Mouse (Mus musculus) lung, embryonic 16.5 days (tissue): ENCODE measurements at regions not wholly inside any gene's neighbourhood (a gene's known extent, or its start where the extent isn't known, plus 50 kb on each side); places are given as distances from the start of the nearest gene placed in this dataset.
A peak's percentile ranks its signal among the peaks of the same experiment; 100 is the strongest.

ENCODE experiments used
- ATAC-seq: fragments of 200-750 bp; cut with Nextera tagmentation; 2 replicates; pipeline ENCODE4 v1.8.0; 2017; ENCODE audit warnings: low read depth, mild to moderate bottlenecking, moderate library complexity
- H3K27ac ChIP-seq: fragments of 300-500 bp; sonication (generic); 2 replicates; pipeline ENCODE4 v1.5.1; 2014; ENCODE audit warnings: mild to moderate bottlenecking, control low read depth, low read length
- H3K27me3 ChIP-seq: fragments of 300-500 bp; sonication (generic); 2 replicates; pipeline ENCODE4 v1.6.1; 2014; ENCODE audit warnings: low read depth, low read length, mixed read lengths; ENCODE audit not compliant: control insufficient read depth, insufficient read depth
- H3K36me3 ChIP-seq: fragments of 300-500 bp; sonication (generic); 2 replicates; pipeline ENCODE4 v1.6.1; 2014; ENCODE audit warnings: low read length; ENCODE audit not compliant: control insufficient read depth, insufficient read depth
- H3K4me1 ChIP-seq: fragments of 300-500 bp; sonication (generic); replicated peaks from 2 replicates; pipeline ENCODE4 v1.6.1; 2014; ENCODE audit warnings: low read length, mixed read lengths; ENCODE audit not compliant: control insufficient read depth, insufficient read depth
- H3K4me2 ChIP-seq: fragments of 300-500 bp; sonication (generic); 2 replicates; pipeline ENCODE4 v1.6.1; 2014; ENCODE audit warnings: low read depth, low read length, control low read depth
- H3K4me3 ChIP-seq: fragments of 300-500 bp; sonication (generic); 2 replicates; pipeline ENCODE4 v1.5.1; 2014; ENCODE audit warnings: mild to moderate bottlenecking, low read length, control low read depth
- H3K9ac ChIP-seq: fragments of 300-500 bp; sonication (generic); 2 replicates; pipeline ENCODE4 v1.6.1; 2014; ENCODE audit warnings: low read length, control low read depth
- H3K9me3 ChIP-seq: fragments of 300-500 bp; sonication (generic); 2 replicates; pipeline ENCODE4 v1.6.1; 2016; ENCODE audit warnings: low read length; ENCODE audit not compliant: control insufficient read depth
- WGBS: fragments of 180-500 bp; shearing (Covaris S2); extraction: QIAGEN DNeasy Blood & Tissue Kit; methylation state at CpG from one replicate; pipeline ENCODE4 v1.1.7; 2014; 5-methylcytosine and 5-hydroxymethylcytosine counted together

DNA sequence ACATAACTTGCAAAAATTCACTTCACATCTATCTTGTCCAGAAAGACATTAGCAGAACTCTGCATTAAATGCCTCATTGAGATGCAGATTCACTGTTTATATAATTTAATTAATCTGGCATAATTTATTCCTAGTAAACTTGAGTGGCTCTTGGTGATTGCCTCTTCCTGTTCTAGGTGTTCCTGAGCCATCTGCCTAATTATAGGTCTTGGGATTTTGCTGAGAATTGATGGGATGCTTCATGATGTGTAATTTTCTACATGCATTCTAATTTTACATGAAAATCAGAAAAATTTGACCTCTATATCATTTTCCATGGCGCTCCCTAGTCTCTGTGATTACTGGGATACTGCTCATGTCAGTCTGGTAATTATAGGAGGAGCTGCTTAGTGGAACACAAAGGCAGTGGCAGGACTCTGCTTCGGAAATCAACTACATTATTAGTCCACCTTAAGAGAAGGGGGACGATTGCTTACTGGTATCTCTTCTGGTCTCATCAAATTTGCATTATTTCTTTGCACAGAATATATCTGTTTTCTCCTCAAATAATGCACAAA, 131.6 kb upstream of the Nova1 start:
- no peaks in the 10 kb centered on the region for H3K9me3 ChIP-seq
- no peak for ATAC-seq
- WGBS, result 73% methylated on average over 3 of the region's 3 CpGs

DNA sequence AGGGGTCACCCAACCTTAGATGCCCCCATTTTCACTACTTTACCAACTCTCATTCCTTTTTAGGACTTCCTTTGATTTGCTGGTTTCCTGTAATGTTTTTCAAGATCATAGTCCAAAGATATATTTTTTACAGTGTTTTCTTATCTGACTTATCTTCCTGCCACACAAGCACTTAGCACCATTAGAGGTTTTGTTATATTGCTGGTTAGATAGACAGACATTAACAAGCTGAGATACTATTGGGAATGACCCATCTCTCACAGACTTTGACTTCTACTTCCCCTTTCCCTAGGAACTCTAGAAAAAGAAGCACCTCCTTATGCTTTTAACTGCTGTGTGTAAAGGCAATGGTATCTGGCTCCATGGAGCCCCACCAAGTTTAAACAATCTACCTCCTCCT, 127.0 kb upstream of the Nova1 start:
- Histone ChIP-seq H3K4me1 (no peaks in the 10 kb centered on the region), H3K4me3 (no peak overlapping the region), H3K36me3 (no peaks in the 10 kb centered on the region), H3K27ac (no peak overlapping the region), H3K9me3 (no peaks in the 10 kb centered on the region), H3K4me2 (no peak overlapping the region), H3K27me3 (no peaks in the 10 kb centered on the region), H3K9ac (no peak overlapping the region)
- no peak for ATAC-seq

More for the DNA sequence above, 131.6 kb upstream of the Nova1 start:
- H3K27me3 ChIP-seq, result no peaks in the 10 kb centered on the region
- H3K36me3 ChIP-seq, result no peaks in the 10 kb centered on the region
- no peak overlapping the region for H3K4me2 ChIP-seq
- no peak overlapping the region for H3K4me3 ChIP-seq
- no peak overlapping the region for H3K9ac ChIP-seq
- no peak overlapping the region for H3K27ac ChIP-seq
- H3K4me1 ChIP-seq, result no peaks in the 10 kb centered on the region

DNA sequence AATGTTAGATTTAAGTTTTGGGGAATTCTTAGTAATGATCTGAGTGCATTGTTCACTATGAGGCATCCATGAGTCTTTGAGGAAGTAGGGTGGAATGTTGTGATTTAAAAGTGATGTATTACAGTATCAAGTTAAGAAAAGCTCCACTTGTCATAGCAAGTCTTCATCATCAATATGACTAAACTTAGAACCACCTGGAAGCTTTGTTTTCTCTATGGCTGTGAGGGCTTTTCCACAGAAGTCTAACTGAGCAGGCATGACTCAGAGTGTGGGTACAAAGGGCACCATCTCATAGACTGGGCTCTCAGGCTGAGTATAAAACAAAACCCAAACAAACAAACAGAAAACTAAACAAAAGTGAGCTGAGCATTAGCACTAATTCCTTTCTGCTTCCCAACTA, 112.4 kb upstream of the Nova1 start:
- Histone ChIP-seq H3K4me2 (no peak overlapping the region), H3K27ac (no peak overlapping the region), H3K9me3 (no peaks in the 10 kb centered on the region), H3K27me3 (no peaks in the 10 kb centered on the region), H3K4me3 (no peak overlapping the region), H3K36me3 (no peaks in the 10 kb centered on the region), H3K9ac (no peak overlapping the region), H3K4me1 (no peaks in the 10 kb centered on the region)
- ATAC-seq, result no peak

DNA sequence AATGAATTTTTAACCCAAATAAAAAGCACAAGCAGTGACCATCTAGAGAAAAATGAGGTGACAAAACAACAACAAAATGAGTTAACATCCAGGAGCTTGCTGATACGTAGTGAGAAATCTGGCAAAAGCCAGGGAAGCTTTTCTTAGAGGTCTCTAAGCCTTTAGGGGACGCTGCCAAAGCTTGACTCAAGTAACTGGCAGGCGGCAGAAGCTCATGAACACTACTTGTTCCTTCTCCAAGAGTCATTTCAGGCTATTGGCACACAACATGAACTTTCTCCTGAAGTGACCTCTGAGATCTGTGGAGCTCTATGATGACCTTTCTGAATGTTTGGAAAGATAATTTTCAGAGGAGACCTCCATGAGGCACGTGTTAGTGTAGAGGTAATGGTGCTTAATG, 98.6 kb upstream of the Nova1 start:
- WGBS, result 44% methylated on average over 4 of the region's 4 CpGs
- no peaks in the 10 kb centered on the region for H3K4me1 ChIP-seq

DNA sequence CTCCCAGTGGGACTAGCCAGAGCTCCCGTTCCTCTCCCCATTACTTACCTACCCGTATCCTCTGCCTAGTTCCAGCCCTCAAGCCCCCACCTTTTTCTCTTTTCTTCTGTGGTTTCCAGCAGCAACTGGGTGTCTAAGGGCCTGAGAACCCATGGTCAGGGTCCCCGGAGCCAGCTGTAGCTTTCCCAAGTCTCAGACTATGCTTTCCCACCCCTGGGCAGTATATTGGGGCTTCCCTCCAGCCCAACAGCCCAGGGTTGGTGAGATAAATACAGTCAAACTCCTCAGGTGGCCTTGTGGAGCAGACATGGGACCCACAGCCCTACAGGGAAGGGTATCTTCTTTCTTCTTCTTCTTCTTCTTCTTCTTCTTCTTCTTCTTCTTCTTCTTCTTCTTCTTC, 59.4 kb upstream of the Nova1 start:
- H3K27me3 ChIP-seq, result no peaks in the 10 kb centered on the region
- H3K36me3 ChIP-seq, result no peaks in the 10 kb centered on the region
- no peaks in the 10 kb centered on the region for H3K9me3 ChIP-seq
- no peak overlapping the region for H3K4me3 ChIP-seq
- H3K9ac ChIP-seq, result no peak overlapping the region
- H3K27ac ChIP-seq, result no peak overlapping the region
- H3K4me2 ChIP-seq, result no peak overlapping the region
- no peaks in the 10 kb centered on the region for H3K4me1 ChIP-seq
- 93% methylated on average over 3 of the region's 3 CpGs for whole genome bisulfite sequencing
- no peak for ATAC-seq

More for the DNA sequence above, 98.6 kb upstream of the Nova1 start:
- H3K4me2 ChIP-seq, result no peak overlapping the region
- no peaks in the 10 kb centered on the region for H3K9me3 ChIP-seq
- no peak overlapping the region for H3K4me3 ChIP-seq
- H3K27ac ChIP-seq, result no peak overlapping the region
- H3K36me3 ChIP-seq, result no peaks in the 10 kb centered on the region
- no peak for ATAC-seq
- H3K27me3 ChIP-seq, result no peaks in the 10 kb centered on the region
- H3K9ac ChIP-seq, result no peak overlapping the region

DNA sequence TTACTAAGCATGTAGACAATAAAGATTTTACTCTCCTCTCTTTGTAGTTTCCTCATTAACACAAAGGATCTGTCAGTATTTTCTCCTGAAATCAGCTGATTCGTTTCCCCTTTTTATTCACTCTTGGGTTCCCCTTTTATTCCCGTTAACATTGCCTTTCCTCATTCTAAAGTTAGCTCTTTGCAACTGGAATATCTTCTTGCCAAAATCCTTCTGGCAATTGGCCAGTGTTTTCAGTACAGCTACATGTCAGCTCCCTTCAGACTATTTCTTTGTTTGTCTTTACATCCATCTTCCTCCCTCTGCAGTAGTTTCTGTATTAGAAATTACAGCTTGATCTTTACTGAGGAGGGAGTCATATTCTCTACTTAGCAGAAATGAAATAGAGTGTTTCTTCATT, 51.4 kb upstream of the Nova1 start:
- no peaks in the 10 kb centered on the region for H3K4me1 ChIP-seq
- no peak overlapping the region for H3K4me3 ChIP-seq
- H3K4me2 ChIP-seq, result no peak overlapping the region
- WGBS, result 21% methylated on average over 2 of the region's 2 CpGs
- no peak overlapping the region for H3K9ac ChIP-seq
- H3K9me3 ChIP-seq, result no peaks in the 10 kb centered on the region
- no peak overlapping the region for H3K27ac ChIP-seq
- ATAC-seq, result peak; percentile 78
- no peaks in the 10 kb centered on the region for H3K36me3 ChIP-seq
- H3K27me3 ChIP-seq, result no peaks in the 10 kb centered on the region
